ENCODE assay signal across 8 mouse cellular contexts in genomic region chr7:142095183-142095931, GRCm38 (mm10). TPM values are rescaled to one million over a fixed set of nuclear protein-coding genes. Genes with fewer than 3 reads are reported as not detected.
DNase-seq lines count a peak whose midpoint lies in the region; ATAC-seq and TF ChIP-seq lines count a peak whose summit lies in the region.

Gene Dusp8, minus strand, starts transcription at chr7:142095843.

- intact Hi-C loops in left cerebral cortex, postnatal 36 days (cut with DNase I) = loop anchor here (5.0 kb wide), 2 partner anchors 33 to 78 kb away; partner anchors contain the start of gene Mob2

- DNase-seq in adrenal gland, postnatal 25 days = peak; percentile 92
- peak; percentile 89 for DNase-seq in embryonic facial prominence, embryonic 11.5 days (ENCODE audit: low spot score)
- DNase-seq in left cerebral cortex, postnatal 36 days (ENCODE audit: low spot score in 2 of 2) = peak; percentile 95 to 98
- peak; percentile 92 for DNase-seq in midbrain, embryonic 10.5 days (ENCODE audit: low spot score)
- peak; percentile 91 to 94 for DNase-seq in right cerebral cortex, postnatal 36 days (ENCODE audit: low spot score in 2 of 2)
- peak; percentile 74 to 92 for DNase-seq in urinary bladder, postnatal 4 days (ENCODE audit: low spot score in 2 of 2)

- H3K9ac ChIP-seq in embryonic facial prominence, embryonic 11.5 days (replicated peaks; ENCODE audit: low read length) = peak within 1 kb of the TSS; percentile 61
- H3K9ac ChIP-seq in intestine, postnatal 0 days (ENCODE audit: low read depth, low read length) = peak within 1 kb of the TSS; percentile 86

- ATAC-seq in embryonic facial prominence, embryonic 11.5 days (replicated peaks; ENCODE audit: insufficient number of reproducible peaks, low FRiP score, low TSS enrichment, low read depth) = peak; percentile 70
- peak; percentile 77 for ATAC-seq in granulocyte monocyte progenitor cell, adult 5-6 weeks (replicated peaks; ENCODE audit: poor library complexity, severe bottlenecking)
- ATAC-seq in intestine, postnatal 0 days = peak; percentile 90

- H3K9me3 ChIP-seq in embryonic facial prominence, embryonic 11.5 days (replicated peaks; ENCODE audit: control insufficient read depth, low read length) = no peaks in the 10 kb centered on the region
- H3K9me3 ChIP-seq in intestine, postnatal 0 days (ENCODE audit: control insufficient read depth) = no peaks in the 10 kb centered on the region
- H3K9me3 ChIP-seq in midbrain, embryonic 10.5 days (replicated peaks) = no peaks in the 10 kb centered on the region

- under 1% methylated on average over 62 of the region's 63 CpGs for WGBS in embryonic facial prominence, embryonic 11.5 days
- under 1% methylated on average over 54 of the region's 63 CpGs for WGBS in intestine, postnatal 0 days
- WGBS in midbrain, embryonic 10.5 days = under 1% methylated on average over 63 of the region's 63 CpGs

- peak within 1 kb of the TSS; percentile 98 for H3K4me2 ChIP-seq in embryonic facial prominence, embryonic 11.5 days (ENCODE audit: low read depth, low read length)
- peak within 1 kb of the TSS; percentile 95 for H3K4me2 ChIP-seq in intestine, postnatal 0 days (replicated peaks; ENCODE audit: low read depth)

- peak within 1 kb of the TSS; percentile 68 for H3K4me3 ChIP-seq in embryonic facial prominence, embryonic 11.5 days (ENCODE audit: low read depth, low read length)
- peak within 1 kb of the TSS; percentile 76 for H3K4me3 ChIP-seq in intestine, postnatal 0 days (ENCODE audit: low read depth, low read length)
- H3K4me3 ChIP-seq in midbrain, embryonic 10.5 days = peak within 1 kb of the TSS; percentile 88

- H3K27me3 ChIP-seq in embryonic facial prominence, embryonic 11.5 days (ENCODE audit: control insufficient read depth, insufficient read depth, low read length) = peaks cover 54% of the 10 kb centered on the region
- peaks cover 23% of the 10 kb centered on the region; the same call in 1 of the 2 replicates for H3K27me3 ChIP-seq in intestine, postnatal 0 days (replicated peaks; ENCODE audit: control insufficient read depth, insufficient read depth, low read length)
- H3K27me3 ChIP-seq in midbrain, embryonic 10.5 days (ENCODE audit: low read depth, poor library complexity, severe bottlenecking) = peaks cover 80% of the 10 kb centered on the region

- H3K36me3 ChIP-seq in embryonic facial prominence, embryonic 11.5 days (replicated peaks; ENCODE audit: control insufficient read depth, insufficient read depth, low read depth, low read length) = no peaks in the 10 kb centered on the region
- H3K36me3 ChIP-seq in intestine, postnatal 0 days (ENCODE audit: control insufficient read depth, insufficient read depth) = no peaks in the 10 kb centered on the region
- no peaks in the 10 kb centered on the region for H3K36me3 ChIP-seq in midbrain, embryonic 10.5 days

- no peaks in the 10 kb centered on the region; the same call in none of the 2 replicates for H3K4me1 ChIP-seq in embryonic facial prominence, embryonic 11.5 days (ENCODE audit: control insufficient read depth, insufficient read depth, low read length)
- 0 out of 2 replicates have a peak, but pooled peaks cover 2% of the 10 kb centered on the region for H3K4me1 ChIP-seq in intestine, postnatal 0 days (replicated peaks; ENCODE audit: control insufficient read depth, insufficient read depth, low read length)
- H3K4me1 ChIP-seq in midbrain, embryonic 10.5 days = peaks cover 57% of the 10 kb centered on the region

- peak; percentile 63 for TF ChIP-seq CTCF in intestine, postnatal 0 days (IDR thresholded peaks at IDR 0.05; ENCODE audit: low read depth)

- H3K27ac ChIP-seq in embryonic facial prominence, embryonic 11.5 days (replicated peaks; ENCODE audit: low read depth, low read length) = 0 out of 2 replicates have a peak within 1 kb of the TSS, but pooled peaks have one; percentile 13
- H3K27ac ChIP-seq in intestine, postnatal 0 days (ENCODE audit: low read depth, low read length) = peak within 1 kb of the TSS; percentile 74
- H3K27ac ChIP-seq in midbrain, embryonic 10.5 days (replicated peaks) = peak within 1 kb of the TSS; percentile 89

RNA-seq across cellular contexts. Expression of gene Dusp8, which starts in this region (rescaled TPM):
- total RNA-seq in adrenal gland, postnatal 25 days (2021) = 3.9 and 4.7 TPM in 2 replicates
- polyA plus RNA-seq in embryonic facial prominence, embryonic 11.5 days (2014; fragmentation: Nextera tagmentation; extraction: Ambion mirVana) = 3.6 and 4.2 TPM in 2 replicates
- total RNA-seq in granulocyte monocyte progenitor cell, adult 5-6 weeks (2014; fragmentation: Nextera tagmentation) = not detected in 2 replicates
- not detected in 2 replicates for total RNA-seq in granulocyte monocyte progenitor cell, adult 5-6 weeks (2017)
- 5.8 and 6.4 TPM in 2 replicates for polyA plus RNA-seq in intestine, postnatal 0 days (2015; fragmentation: Nextera tagmentation; extraction: Ambion mirVana)
- 100 to 1,000 TPM; 151 to 163 TPM for total RNA-seq in left cerebral cortex, postnatal 36 days (2021)
- 6.4 and 13.2 TPM in 2 replicates for polyA plus RNA-seq in midbrain, embryonic 10.5 days (2016; fragmentation: Nextera tagmentation; extraction: Ambion mirVana)

Comparison
In these comparisons a context has a peak if more than half of its experiments do, and no peak if none do; other contexts are left out.
1. Peak in every context shown above with its lines: DNase-seq, ATAC-seq, H3K4me3 ChIP-seq and H3K27ac ChIP-seq.
2. RNA of gene Dusp8 (total RNA-seq): 151 to 163 TPM in left cerebral cortex, postnatal 36 days; 3.9 to 4.7 TPM in adrenal gland, postnatal 25 days and not detected in granulocyte monocyte progenitor cell, adult 5-6 weeks; every median in the first group is over 10 times any median in the second.
3. Peak in ATAC-seq in granulocyte monocyte progenitor cell, adult 5-6 weeks; RNA of the gene not detected or under 1 TPM.
4. H3K27ac ChIP-seq: peak in every context shown above with its lines; median percentile 89 in midbrain, embryonic 10.5 days; 74 in intestine, postnatal 0 days; 13 in embryonic facial prominence, embryonic 11.5 days.